Mouse (Mus musculus) lung, postnatal 14 days (tissue): ENCODE data around the gene Nrcam.
"Not testable (repeated sequence)": the region's sequence is repeated elsewhere in the genome, so short reads cannot be mapped to it uniquely, and the experiment has no call there.

Experiments used
- DNase-seq: peaks from one replicate; pipeline ENCODE4 v3.0.0; 2021

The Nrcam gene

GRCm38 (mm10) chr12:44328381-44329315, at the start of gene Nrcam:
Nrcam (plus strand) TSS chr12:44328885.
- peak; percentile 46 for DNase-seq

- not testable (repeated sequence) for DNase-seq
These were observed 48.5 kb upstream of the Nrcam start for GRCm38 (mm10) chr12:44280147-44280546.

GRCm38 (mm10) chr12:44281534-44281933, 47.2 kb upstream of the Nrcam start:
- DNase-seq: no peak

- no peak for DNase-seq
These were observed 45.3 kb upstream of the Nrcam start for GRCm38 (mm10) chr12:44283378-44283777.

- no peak for DNase-seq
These were observed 41.7 kb upstream of the Nrcam start for GRCm38 (mm10) chr12:44286992-44287391.

- peak; percentile 83 for DNase-seq
These were observed 36.4 kb upstream of the Nrcam start for GRCm38 (mm10) chr12:44292281-44292680.

- DNase-seq: no peak
These were observed 27.9 kb upstream of the Nrcam start for GRCm38 (mm10) chr12:44300793-44301192.

GRCm38 (mm10) chr12:44304012-44304411, 24.7 kb upstream of the Nrcam start:
- DNase-seq: no peak

GRCm38 (mm10) chr12:44304869-44305268, 23.8 kb upstream of the Nrcam start:
- no peak for DNase-seq

GRCm38 (mm10) chr12:44308221-44308620, 20.5 kb upstream of the Nrcam start:
- DNase-seq: no peak

GRCm38 (mm10) chr12:44315212-44315611, 13.5 kb upstream of the Nrcam start:
- no peak for DNase-seq

GRCm38 (mm10) chr12:44325091-44325490, 3.6 kb upstream of the Nrcam start:
- DNase-seq: no peak

- no peak for DNase-seq
These were observed 1.2 kb upstream of the Nrcam start for GRCm38 (mm10) chr12:44327452-44327851.

- DNase-seq: peak; percentile 8
These were observed 881 bp downstream of the Nrcam start for GRCm38 (mm10) chr12:44329316-44330215.

- DNase-seq: no peak
These were observed 1.6 kb downstream of the Nrcam start for GRCm38 (mm10) chr12:44330216-44330719.

- no peak for DNase-seq
These were observed 8.5 kb downstream of the Nrcam start for GRCm38 (mm10) chr12:44337136-44337640.

GRCm38 (mm10) chr12:44338195-44338622, 9.5 kb downstream of the Nrcam start:
- no peak for DNase-seq

- no peak for DNase-seq
These were observed 15.4 kb downstream of the Nrcam start for GRCm38 (mm10) chr12:44344075-44344474.

GRCm38 (mm10) chr12:44345251-44345650, 16.6 kb downstream of the Nrcam start:
- no peak for DNase-seq

GRCm38 (mm10) chr12:44346143-44346542, 17.5 kb downstream of the Nrcam start:
- DNase-seq: no peak

- DNase-seq: no peak
These were observed 26.4 kb downstream of the Nrcam start for GRCm38 (mm10) chr12:44355116-44355515.

- DNase-seq: no peak
These were observed 28.8 kb downstream of the Nrcam start for GRCm38 (mm10) chr12:44357460-44357859.

GRCm38 (mm10) chr12:44357881-44358280, 29.2 kb downstream of the Nrcam start:
- DNase-seq: no peak
